Mouse (Mus musculus) cerebellum, postnatal 14 days (tissue): ENCODE data around the gene Rexo2.
A peak's percentile ranks its signal among the peaks of the same experiment; 100 is the strongest.
"Not testable (repeated sequence)": the region's sequence is repeated elsewhere in the genome, so short reads cannot be mapped to it uniquely, and the experiment has no call there.

Source experiments
- DNase-seq, 2 experiments: peaks; one replicate each; pipeline ENCODE4 v3.0.0; 2021; ENCODE audit warnings: mixed read lengths in 2 of 2

Rexo2 gene

DNA sequence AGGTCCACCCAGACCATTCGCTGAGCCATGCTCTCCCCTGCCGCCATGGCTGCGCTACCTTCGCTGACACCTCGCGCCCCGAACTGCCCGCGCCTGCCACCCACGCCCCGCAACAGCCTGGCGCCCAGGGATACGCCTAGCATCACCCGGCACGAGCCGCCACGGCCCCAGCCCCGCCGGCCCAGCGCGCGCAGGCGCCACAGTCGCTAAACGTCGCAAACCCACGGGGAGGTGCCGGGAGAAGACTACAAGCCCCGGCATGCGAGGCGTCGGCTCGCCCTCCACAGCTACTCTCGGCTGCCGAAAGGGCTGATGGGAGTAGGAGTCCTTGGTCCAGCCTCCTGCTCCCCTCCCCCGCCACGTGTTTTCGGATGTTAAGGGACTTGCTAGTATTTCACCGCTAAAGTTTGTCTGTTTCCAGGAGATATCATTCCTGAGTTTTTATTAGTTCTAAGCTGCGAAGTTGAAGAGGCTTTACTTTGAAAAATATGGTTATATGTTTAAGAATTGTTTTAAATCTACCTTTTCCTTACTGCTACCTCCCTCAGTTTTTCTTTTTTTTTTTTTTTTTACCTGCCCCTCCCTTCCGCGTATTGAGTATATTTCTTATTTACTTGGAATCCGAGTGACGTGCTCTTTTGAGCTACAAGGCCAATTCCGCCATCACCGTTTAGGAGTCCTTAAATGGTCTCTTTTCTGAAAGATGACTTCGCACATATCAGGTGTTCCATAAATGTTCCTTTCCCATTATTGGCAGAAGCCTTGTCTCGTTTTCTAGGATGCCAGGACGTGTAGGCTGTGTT, at the start of gene Rexo2:
TSS of gene Rexo2 (minus strand) at position 213 of the 803 bp plus-strand sequence.
- peak; percentile 96 to 97 for DNase-seq

GRCm38 (mm10) chr9:48526520-48526919, 46.1 kb upstream of the Rexo2 start:
- no peak for DNase-seq

- DNase-seq, result no peak
These were observed 45.1 kb upstream of the Rexo2 start for GRCm38 (mm10) chr9:48525566-48525965.

DNA sequence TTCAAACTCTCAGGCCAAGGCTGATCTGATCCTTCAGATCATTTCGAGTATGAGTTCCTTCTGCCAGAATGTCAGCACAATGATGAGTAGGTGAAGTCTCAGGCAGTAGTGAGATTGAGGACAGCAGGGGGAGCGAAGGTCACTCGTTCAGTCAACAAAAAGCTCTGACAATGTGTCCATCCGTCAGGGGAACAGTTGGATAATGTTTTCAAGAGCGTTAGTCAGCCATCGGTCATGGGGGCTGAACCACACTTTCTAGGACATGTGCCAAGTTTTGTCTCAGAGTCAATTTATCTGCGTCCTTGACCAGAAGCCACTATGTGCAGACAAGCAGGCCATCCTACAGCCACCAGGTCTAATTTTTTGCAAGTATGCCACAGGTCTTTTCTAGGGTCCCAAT, 40.0 kb upstream of the Rexo2 start:
- DNase-seq, result not testable (repeated sequence)

GRCm38 (mm10) chr9:48517372-48518130, 37.1 kb upstream of the Rexo2 start:
- DNase-seq, result no peak

GRCm38 (mm10) chr9:48516615-48517371, 36.4 kb upstream of the Rexo2 start:
- peak; percentile 15 to 23 for DNase-seq

GRCm38 (mm10) chr9:48515332-48515731, 34.9 kb upstream of the Rexo2 start:
- DNase-seq, result peak; percentile 49 to 50

GRCm38 (mm10) chr9:48510134-48510533, 29.7 kb upstream of the Rexo2 start:
- no peak for DNase-seq

DNA sequence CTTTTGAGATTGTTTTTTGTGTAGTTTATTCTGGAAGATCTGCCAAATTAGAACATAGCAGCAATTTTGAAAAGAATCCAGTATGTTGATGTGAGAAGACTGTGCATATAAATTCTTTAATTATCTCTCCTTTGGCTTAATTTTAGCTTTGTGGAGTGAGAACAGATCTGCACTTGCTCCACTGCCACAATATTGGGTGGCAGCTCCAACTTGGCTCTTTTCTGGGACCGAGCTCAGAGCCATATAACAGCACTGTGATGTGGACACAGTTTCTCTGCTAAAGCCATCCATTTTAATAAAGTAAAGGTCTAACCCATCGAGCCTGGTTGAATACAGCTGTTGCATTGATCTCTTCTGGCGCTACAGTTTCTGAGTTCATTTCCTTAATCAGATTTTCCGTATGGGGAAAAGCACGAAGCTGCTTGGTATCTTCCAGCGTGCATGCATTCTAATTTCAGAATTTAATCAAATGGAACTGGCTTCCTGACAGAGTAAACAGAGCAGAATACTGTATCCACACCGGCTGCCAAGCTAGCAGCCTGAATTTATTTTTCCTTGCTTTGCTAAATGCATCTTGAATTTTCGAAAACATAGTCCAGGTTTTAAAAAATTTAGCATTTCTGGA, 24.4 kb upstream of the Rexo2 start:
- DNase-seq, result peak in 1 of 2 experiments; percentile 15

GRCm38 (mm10) chr9:48503001-48503400, 22.6 kb upstream of the Rexo2 start:
- no peak for DNase-seq

GRCm38 (mm10) chr9:48501192-48501591, 20.8 kb upstream of the Rexo2 start:
- no peak for DNase-seq

GRCm38 (mm10) chr9:48495548-48495932, 15.1 kb upstream of the Rexo2 start:
- no peak for DNase-seq

DNA sequence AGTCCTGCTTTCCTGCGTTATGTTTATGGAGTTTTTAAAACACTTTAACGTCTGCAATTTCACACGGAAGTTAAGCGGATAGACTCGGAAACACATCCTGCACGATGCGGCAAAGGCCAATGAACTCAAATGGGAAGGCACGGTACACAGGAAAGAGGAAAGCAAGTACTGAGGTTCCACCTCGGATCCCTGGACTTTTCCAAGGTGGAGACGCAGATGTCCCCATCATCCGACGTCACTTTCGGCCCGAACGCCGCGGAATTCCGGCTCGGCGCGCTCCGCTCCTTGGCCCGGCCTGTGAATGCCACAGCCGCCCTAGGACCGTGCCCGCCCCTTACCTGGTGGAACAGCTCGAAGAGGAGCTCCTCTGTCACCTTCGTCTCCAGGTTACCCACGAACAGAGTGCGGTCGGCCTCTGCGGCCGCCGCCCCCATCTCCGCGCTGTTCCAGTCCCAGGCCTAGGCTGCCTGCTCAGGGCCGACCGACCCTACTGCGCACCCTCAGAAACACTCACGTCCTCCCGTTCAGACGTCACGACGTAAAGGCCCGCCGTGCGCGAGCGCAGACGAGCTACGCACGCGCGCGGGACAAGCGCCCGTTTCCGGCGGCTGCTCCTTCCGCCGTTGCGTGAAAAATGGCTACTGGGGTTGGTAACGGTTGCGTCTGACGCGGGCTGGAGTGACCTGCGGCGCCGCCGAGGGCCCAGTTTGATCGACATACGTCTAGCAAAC, 14.6 kb upstream of the Rexo2 start, which contains the start of the genes Rbm7 and Gm5617:
TSS of gene Rbm7 (minus strand) at position 483 of the 731 bp plus-strand sequence.
TSS of gene Gm5617 (plus strand) at position 626 of the 731 bp plus-strand sequence.
- DNase-seq, result peak; percentile 96 to 97

- DNase-seq, result no peak
These were observed 1.1 kb upstream of the Rexo2 start for GRCm38 (mm10) chr9:48481214-48482134.

GRCm38 (mm10) chr9:48479838-48480410, 499 bp downstream of the Rexo2 start:
- no peak for DNase-seq

DNA sequence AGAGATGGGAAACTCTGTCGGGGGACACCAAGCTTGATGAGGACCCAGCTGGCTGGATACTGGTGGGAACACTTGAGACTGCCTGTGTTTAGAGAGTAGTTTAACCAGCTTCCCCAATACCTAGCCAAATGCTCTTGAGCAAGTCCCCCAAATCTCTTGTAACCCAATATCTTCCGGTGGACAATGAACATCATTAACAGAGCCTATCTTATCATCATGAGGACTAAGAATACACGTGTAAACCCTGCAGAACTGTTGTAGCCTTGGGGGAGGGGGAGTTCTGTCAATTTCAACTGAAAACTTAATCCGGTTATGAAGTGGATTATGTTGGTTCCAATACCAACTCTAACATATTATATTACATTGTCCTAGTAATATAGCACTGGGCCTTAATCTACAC, 1.6 kb downstream of the Rexo2 start:
- no peak for DNase-seq

GRCm38 (mm10) chr9:48476236-48477165, 3.9 kb downstream of the Rexo2 start:
- DNase-seq, result no peak

GRCm38 (mm10) chr9:48474367-48474766, 6.1 kb downstream of the Rexo2 start:
- no peak for DNase-seq

GRCm38 (mm10) chr9:48473131-48473530, 7.3 kb downstream of the Rexo2 start:
- no peak for DNase-seq
